Mouse (Mus musculus): Measurements from ENCODE around the gene Espnl. TPM values are rescaled to one million over a fixed set of nuclear protein-coding genes. Genes with fewer than 3 reads are reported as not detected.

Espnl gene
- total RNA-seq, 2 experiments from 2014 or later, result 0.13 to 0.14 TPM

DNA sequence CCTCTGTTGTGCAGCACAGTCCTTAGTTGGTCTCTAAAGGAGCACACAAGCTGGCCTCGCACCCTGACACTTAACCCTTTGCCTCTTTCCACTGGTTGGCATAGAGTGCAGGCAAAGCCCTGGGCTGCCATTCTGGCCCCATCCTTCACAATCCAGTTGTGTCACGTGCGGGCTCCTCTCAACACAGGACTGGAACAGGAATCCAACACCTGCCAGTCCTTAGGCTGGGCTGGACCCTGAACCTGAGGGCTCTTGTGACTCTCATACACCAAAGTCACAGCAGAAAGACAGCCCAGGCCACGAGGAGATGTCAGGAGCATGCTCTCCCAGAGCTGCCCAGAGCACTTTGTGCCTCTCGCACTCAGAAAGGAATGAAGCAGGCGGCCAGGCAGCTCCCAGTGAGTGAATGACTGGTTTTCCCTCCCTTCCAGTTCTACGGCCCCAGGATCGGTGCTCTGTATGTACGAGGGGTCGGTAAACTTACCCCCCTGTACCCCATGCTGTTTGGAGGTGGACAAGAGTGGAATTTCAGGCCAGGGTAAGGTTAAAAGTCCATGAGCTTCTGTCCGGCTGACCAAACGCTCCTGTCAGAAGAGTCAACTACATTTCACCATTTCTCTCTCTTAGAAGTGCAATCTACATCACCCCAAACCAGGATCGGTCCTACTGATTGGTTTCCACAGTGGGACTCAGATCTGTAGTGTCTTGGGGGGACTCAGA lies 12.3 kb upstream of the Espnl start:
- intact Hi-C loops (cut with DNase I), result no loop called here
- DNase-seq (ENCODE audit: extremely low spot score in 1 of 2, low spot score in 2 of 2), result no peak

DNA sequence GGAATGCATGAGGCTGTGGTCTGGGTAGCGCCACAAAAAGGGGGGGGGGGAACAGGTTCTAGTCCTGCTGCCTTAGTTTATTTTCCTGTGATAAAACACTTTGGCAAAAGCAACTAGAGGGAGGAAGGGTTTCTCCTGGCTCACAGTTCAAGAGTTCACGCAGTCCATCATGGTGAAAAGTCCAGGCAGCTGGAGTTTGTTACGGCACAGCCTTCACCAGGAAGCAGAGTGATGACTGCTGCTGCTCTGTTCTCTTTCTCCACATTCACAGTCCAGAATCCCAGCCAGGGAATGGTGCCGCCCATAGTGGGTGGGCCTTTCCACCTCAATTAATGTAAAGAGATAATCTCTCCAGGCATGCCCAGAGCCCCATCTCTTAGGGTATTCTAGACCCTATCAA lies 9.6 kb upstream of the Espnl start:
- intact Hi-C loops (cut with DNase I), result no loop called here

DNA sequence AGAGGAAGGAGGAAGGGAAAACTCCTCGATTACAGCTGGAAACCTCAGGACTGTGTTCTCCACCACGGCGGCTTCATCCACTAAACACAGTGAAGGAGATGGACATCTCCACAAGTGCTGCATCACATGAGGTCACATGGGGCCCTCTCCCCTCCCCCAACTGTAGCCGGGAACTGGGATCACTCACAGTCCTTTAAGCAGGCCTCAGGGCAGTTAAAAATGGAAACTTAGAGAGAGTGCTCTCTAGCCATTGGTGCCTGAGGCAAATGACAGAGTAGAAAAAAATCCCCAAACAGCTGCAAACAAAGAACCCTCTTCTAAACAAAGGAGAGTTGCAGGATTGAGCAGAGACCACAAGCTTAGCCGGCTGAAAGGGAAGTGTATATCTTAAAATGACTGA lies 8.6 kb upstream of the Espnl start:
- no peak for DNase-seq (ENCODE audit: extremely low spot score in 1 of 2, low spot score in 2 of 2)
- intact Hi-C loops (cut with DNase I), result no loop called here

More for the DNA sequence above, 9.6 kb upstream of the Espnl start:
- no peak for DNase-seq (ENCODE audit: extremely low spot score in 1 of 2, low spot score in 2 of 2)

DNA sequence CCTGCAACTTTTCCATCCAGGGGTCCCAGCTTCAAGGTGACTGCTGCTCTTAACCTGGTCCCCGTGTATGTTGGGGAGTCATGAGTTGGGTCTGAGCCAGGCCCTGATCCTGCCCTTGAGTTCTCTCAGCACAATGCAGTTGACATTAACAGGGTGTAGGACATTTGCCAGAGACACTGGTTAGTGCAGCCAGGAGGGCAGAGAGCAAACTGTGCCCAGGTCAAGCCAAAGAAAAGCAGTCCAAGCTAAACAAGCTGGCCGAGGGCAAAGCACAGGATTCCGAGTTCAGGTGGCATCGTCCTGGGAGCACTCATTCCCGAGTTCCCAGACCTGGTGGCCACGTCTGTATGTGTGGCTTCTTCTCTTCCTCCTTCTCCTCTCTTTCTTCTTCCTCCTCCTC lies 4.2 kb upstream of the Espnl start:
- DNase-seq (ENCODE audit: extremely low spot score in 1 of 2, low spot score in 2 of 2), result no peak

DNA sequence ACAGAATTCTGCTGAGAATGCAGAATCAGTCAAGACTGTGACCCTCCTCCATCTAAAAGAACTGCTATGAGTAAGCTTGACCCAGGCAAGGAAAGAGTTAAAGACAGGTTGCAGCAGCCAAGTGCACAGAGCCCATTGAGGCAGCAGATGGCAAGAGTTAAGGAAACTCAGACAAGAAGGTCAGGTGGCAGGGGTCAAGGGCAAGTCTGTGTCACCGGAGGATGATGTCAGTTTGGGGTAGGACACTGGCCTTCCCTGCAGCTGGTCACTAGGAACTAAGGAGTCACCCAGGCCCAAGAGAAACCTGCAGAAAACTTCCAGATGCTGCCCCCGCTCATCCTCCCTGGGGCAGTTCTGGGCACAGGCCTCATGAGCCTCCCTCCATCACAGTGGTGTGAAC lies 2.8 kb downstream of the Espnl start:
- intact Hi-C loops (cut with DNase I), result no loop called here
- no peak for DNase-seq (ENCODE audit: extremely low spot score in 1 of 2, low spot score in 2 of 2)

More for the DNA sequence above, 4.2 kb upstream of the Espnl start:
- intact Hi-C loops (cut with DNase I), result no loop called here

DNA sequence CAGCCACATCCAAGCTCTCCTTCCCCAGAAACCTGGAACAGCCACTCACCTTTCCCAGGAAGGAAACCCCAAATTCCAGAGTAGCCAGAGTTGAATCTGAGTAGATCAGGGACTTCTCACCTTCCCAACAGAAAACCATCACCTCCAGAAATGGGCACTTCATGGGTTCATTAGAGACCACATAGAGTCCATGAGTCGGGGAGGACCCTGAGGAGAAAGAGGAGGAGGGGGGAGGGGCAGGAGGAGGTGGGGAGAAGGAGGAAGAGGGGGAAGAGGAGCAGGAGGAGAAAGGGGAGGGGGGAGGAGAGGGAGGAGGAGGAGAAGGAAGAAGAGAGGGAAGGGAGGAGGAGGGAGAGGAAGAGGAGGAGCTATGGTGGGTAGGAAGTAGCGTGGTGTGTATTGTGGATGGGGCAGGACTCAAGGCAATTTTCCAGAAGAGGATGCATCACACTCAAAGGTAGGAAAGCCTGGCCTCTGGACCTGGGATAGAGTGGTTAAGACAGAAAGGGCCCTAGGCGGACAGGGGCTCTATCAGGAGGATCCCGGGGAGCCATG lies 3.7 kb downstream of the Espnl start:
- no peak for DNase-seq (ENCODE audit: extremely low spot score in 1 of 2, low spot score in 2 of 2)

DNA sequence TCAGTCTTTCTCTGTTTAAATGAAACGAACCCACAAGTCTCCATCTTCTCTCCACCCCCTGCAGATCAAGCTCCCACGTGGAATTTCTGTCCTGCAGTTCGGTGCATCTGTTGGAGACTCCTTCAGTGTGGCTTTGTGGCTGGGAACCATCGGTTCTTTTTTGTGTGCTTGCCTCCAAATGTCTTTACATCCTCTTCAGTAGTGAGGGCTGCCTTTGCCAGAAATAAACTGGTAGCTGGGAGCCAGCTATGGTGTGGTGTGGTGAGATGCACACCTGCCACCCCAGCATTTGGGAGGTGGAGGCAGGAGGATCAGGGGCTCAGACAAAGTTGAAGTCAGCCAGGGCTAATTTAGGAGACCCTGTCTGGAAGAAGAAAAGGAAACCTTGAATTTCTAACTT lies 10.2 kb downstream of the Espnl start:
- DNase-seq (ENCODE audit: extremely low spot score in 1 of 2, low spot score in 2 of 2), result no peak
- intact Hi-C loops (cut with DNase I), result no loop called here

More for the DNA sequence above, 3.7 kb downstream of the Espnl start:
- intact Hi-C loops (cut with DNase I), result no loop called here

DNA sequence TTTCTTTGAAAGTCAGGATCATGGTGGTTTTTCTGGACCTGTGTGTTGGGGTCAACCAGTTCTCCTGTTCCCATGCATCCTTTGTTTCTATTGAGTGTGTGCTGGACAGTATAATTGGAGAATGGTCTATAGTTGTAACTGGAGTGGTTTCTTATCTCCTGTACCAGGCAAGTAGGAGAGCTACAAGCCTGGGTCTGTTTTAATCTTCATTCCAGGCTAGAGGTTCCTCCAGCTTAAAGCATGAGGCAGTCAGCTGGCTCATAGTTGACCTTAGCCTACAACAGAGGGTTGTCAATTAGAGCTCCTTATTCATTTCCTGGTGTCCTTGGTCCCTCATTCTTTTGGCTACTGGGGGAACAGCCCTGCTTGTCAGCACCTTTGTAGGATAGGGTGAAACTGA lies 11.7 kb downstream of the Espnl start:
- intact Hi-C loops (cut with DNase I), result no loop called here
- DNase-seq (ENCODE audit: extremely low spot score in 1 of 2, low spot score in 2 of 2), result no peak

DNA sequence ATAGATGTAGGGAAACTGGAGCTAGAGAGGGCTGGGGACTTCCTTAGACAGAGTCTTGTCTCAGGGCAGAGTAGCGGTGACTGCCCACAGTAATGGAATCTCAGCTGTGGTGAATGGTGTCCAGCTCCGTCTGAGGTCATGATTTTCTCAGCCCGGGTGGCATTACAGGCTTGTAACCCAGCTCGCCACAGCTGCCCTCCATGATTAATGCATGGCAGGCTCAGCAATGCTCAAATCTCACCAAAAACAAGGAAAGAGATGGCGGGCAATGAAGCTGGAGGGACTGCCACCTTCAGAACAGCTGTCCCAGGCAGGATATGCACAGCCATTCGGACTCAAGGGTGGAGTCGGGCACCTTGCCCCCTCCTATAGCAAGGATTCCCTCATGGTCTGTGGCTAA lies 15.5 kb downstream of the Espnl start:
- no peak for DNase-seq (ENCODE audit: extremely low spot score in 1 of 2, low spot score in 2 of 2)
- intact Hi-C loops (cut with DNase I), result no loop called here

DNA sequence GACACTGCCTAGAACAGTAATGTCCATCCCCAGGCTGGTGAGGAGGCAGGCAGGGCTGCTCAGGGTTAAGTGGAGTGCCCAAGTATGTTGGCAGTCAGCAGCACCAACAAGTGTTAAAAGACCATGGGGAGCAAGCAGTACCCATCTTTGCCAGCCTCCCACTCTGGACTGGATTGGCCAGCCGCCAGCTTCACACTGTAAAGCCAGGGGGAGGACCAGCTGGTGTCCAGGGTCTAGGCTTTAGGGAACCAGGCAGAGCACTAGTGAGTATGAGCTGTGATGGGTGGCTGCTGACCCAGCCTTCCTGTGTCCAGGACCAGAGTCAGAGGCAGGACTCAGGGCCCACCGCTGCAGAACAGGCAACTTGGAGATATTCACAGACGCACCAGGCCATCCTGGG lies 22.1 kb downstream of the Espnl start:
- intact Hi-C loops (cut with DNase I), result no loop called here
- DNase-seq (ENCODE audit: extremely low spot score in 1 of 2, low spot score in 2 of 2), result peak in 1 of 2 experiments; percentile 74

DNA sequence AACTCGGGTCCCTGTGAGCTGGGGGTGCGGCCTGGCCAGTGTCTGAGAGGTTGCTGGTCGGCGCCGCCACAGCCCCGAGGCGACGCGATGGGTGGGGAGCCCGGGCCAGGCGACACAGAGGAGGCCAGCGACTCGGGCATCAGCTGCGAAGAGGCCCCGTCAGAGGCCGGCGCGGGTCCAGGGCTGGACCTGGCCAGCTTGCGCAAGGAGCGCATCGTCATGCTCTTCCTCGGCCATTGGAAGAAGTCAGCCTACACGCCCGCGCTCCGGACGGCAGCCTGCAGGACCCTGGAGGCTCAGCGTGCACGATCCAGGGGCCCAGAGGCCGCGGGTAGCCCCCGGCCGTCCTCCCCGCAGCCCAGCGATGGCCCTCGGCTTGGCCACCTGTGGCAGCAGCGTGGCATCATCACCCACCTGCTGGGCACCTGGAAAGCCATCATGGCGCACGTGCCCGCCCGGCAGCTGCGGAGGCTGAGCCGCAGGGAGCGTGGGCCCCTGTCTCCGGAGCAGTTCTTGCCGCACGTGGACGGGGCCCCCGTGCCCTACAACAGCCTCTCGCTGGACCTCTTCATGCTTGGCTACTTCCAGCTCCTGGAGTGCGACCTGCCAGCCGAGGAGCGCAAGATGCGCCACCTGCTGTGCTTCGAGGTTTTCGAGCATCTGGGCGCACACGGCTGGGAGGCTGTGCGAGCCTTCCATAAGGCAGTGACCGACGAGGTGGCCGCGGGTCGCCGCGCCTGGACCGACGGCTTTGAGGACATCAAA lies 23.2 kb downstream of the Espnl start:
- DNase-seq (ENCODE audit: extremely low spot score in 1 of 2, low spot score in 2 of 2), result no peak
- intact Hi-C loops (cut with DNase I), result no loop called here

DNA sequence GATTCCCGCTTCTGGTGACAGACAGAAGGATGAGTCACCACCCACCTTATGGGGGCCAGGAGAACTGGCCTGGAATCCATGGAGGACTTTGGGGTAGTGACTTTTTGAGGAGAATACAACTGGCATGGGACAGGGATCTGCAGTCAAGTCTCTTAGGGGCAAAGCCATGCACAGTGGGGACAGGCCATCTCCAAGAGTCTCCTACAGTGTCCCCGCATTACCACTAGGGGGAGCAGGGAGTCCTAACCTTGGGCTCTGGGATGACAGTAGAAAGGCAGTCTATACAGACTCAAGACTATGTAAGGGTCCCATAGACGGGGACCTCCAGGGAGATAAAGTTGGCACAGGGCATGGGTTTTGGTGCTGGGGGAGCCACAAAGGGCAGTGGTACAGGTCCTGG lies 25.0 kb downstream of the Espnl start:
- no peak for DNase-seq (ENCODE audit: extremely low spot score in 1 of 2, low spot score in 2 of 2)
- intact Hi-C loops (cut with DNase I), result no loop called here

DNA sequence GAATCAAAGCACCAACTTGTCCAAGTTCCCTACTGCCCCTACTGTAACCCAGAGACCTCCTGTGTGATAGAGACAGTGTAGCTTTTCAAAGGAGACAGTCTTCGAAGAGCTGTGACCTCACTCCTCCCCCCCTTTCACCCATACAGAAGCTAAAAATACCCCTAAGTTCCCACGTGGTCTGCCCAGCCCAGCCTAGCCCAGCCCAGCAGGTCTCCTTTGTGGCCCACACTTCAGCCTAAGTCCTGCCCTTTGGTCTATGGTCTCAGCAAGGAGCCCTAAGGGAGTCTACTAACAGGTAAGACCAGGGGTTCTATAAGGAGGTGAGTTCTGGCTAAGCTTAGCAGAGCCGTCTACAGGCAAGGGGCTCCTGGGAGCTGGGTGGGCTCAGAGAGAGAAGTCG lies 29.0 kb downstream of the Espnl start, which contains the start of gene Klhl30:
Gene Klhl30 (plus strand): TSS at position 176 of the 400 bp plus-strand sequence.
- intact Hi-C loops (cut with DNase I), result no loop called here
- no peak for DNase-seq (ENCODE audit: extremely low spot score in 1 of 2, low spot score in 2 of 2)

DNA sequence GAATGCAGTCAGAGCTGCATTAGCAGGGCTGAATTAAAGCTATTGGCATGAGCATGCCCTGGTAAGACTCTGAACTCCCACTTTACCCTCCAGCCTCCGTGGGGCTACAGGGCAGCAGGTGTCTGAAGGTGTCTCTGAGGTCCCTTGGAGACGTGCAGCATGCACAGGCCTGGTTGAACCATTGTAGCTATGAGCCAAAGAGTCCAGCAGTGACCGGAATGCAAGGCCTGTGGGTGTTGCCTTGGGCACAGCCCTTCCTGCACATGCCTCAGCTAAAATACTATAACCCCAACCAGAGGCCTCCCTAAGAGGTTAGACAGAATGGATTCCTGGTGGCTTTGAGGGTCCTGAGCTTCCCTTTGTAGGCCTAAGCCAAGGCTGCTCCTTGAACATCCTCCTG lies 29.4 kb downstream of the Espnl start:
- intact Hi-C loops (cut with DNase I), result no loop called here
- no peak for DNase-seq (ENCODE audit: extremely low spot score in 1 of 2, low spot score in 2 of 2)

DNA sequence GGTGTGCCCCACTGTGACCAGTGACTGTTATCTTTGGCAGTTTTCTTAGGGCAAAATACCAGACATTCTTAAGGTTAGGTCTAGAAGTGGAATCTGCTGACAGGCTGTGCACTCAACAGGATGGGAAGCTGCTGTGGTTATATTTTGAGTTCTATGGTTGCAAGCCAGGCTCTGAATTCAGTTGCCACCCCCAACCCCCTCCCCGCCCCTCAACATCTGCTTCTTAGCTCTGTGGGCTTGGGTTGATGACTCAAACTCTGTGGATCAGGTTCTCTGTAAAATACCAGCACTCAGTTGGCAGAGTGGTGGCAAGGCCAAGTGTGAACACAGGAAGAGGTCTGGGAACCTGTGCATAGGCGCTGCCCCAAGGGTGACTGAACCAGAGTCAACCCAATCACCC lies 30.4 kb downstream of the Espnl start:
- DNase-seq (ENCODE audit: extremely low spot score in 1 of 2, low spot score in 2 of 2), result no peak
- intact Hi-C loops (cut with DNase I), result no loop called here

DNA sequence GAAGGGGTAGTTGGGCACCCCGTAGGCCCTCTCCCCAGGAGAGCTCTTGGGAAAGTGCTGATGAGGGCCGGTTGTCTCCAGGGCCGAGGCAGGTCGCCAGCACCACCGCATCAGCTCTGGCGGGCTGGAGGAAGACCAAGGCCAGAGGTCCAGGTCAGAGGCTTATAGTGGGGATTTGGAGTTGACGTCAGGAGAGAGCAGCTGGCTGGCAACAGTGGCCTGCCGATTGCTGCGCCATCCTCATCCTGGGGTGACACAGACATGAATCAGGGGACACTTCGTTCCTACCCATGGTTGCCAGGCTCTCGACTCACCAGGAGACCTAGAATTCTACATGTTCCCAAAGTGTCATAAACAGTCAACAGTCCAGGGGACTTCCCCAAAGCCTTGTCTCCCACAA lies 34.2 kb downstream of the Espnl start:
- intact Hi-C loops (cut with DNase I), result no loop called here
- no peak for DNase-seq (ENCODE audit: extremely low spot score in 1 of 2, low spot score in 2 of 2)

DNA sequence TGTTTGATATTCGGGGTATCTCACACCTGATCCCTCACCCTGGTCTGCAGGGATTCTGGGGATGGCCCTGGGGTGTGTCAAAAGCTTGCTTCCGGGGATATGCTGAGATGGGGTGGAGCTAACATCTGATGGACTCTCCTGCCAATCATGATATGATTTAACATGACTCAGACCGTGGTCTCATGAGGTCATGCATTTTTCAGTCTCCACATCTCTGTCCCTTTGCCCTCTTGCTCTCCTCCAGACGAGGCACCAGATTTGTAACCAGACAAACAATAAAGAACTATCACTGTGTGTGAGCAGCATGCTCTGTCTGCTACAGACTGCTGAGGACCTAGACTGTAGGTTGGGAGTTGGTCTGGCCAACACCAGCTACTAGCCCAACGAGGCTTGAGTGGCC lies 40.2 kb downstream of the Espnl start:
- no peak for DNase-seq (ENCODE audit: extremely low spot score in 1 of 2, low spot score in 2 of 2)
- intact Hi-C loops (cut with DNase I), result no loop called here

DNA sequence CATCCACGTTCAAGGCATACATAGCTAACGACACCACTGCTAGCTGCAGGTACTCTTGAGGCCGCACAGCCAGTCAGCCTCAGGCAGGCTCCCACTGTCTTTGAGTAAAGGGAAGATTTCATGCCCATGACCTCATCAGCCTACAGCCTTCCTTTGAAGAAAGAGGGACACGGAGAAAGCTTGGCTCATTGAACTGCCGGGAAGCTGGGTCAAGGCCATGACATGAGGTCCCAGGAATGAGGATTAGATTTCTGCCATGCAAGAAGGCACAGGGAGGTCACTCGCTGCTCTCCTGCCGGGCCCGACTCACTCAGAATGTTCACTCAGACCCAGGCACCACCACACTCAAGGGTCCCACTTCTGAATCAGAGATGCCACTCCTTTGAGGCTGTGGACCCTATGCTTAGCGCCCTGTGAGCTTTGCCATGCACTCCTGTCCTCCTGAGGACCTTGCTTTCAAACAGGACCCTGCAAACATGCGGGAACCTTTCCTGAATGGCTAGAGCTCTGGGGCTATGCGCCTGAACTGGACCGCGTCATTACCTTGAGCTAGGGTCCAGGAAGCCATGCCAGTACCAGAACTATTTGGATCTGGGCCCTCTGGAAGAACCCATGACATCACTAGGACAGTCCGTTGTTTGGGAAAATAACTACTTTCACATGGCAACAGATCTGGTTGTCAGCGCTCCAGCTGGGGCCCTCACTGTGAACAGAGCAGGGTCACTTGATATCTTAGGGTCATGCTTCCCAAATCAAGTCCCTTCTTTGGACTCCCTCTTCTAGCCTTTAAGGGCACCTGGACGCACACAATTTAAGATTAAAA lies 43.2 kb downstream of the Espnl start:
- intact Hi-C loops (cut with DNase I), result no loop called here

DNA sequence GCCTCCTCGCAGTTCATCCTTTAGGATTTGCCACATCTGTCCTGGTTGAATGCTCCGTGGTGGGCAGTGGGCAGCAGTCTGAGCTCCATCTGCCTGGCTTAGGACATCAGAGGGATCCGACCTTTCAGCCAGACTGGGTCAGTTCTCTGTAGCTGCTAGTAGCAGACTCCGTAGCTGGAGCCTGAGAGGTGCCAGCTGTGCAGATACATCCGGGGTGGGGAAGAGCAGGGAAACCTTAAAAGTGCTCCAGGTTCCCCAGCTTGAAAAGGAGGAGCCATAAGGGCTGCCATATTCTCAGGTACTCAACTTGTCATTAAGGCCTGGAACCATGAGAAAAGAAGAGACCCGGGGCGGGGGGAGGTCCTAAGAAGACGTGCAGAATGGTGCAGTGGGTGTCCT lies 43.9 kb downstream of the Espnl start:
- no peak for DNase-seq (ENCODE audit: extremely low spot score in 1 of 2, low spot score in 2 of 2)
- intact Hi-C loops (cut with DNase I), result no loop called here

More for the DNA sequence above, 43.2 kb downstream of the Espnl start:
- DNase-seq (ENCODE audit: extremely low spot score in 1 of 2, low spot score in 2 of 2), result no peak

All from left cerebral cortex, postnatal 10 days (tissue).